Mouse (Mus musculus): ENCODE results near the gene Pdzrn4. TPM values are rescaled to one million over a fixed set of nuclear protein-coding genes. Genes with fewer than 3 reads are reported as not detected.

Gene Pdzrn4
- total and polyA plus RNA-seq, 2 experiments from 2014 or later = 14.6 to 23.0 TPM

DNA sequence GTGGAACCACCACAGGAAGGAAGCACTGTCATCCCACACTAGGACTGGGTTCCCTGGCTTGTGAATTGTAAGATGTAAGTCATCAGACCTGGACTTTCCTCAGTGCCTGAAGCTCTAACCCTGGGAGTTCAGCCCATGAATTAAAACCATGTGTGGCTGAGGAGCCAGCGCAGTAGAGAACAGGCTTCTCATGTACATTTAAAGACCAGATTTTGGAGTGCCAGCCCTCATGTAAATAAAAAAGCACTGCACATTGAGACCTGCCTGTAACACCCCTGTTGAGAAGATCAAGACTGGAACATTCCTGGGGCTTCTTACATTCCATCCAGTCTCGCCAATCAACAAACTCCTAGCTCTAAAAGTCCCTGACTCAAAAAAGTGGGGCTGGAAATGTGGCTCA is 342.0 kb downstream of the Pdzrn4 start:
- no peaks in the 10 kb centered on the region for H3K27me3 ChIP-seq (ENCODE audit: insufficient read depth, low read length)
- DNase-seq (ENCODE audit: low spot score) (no peak), ATAC-seq (ENCODE audit: low FRiP score) (no peak)
- H3K9me3 ChIP-seq (ENCODE audit: low read length) = no peaks in the 10 kb centered on the region
- no peaks in the 10 kb centered on the region for H3K36me3 ChIP-seq (ENCODE audit: insufficient read depth, low read length)
- no peak overlapping the region for H3K4me2 ChIP-seq (ENCODE audit: low read depth, low read length, poor library complexity, severe bottlenecking)
- H3K4me1 ChIP-seq (ENCODE audit: insufficient read depth, low read length) = peaks cover 6% of the 10 kb centered on the region; the same call in 1 of the 2 replicates
- no peak overlapping the region for H3K4me3 ChIP-seq (ENCODE audit: low read depth, low read length)
- no peak overlapping the region for H3K27ac ChIP-seq (ENCODE audit: low read depth, low read length)
- WGBS = 85% methylated on average over 2 of the region's 2 CpGs
- H3K9ac ChIP-seq (replicated peaks; ENCODE audit: low read length, poor library complexity, severe bottlenecking) = no peak overlapping the region
- no peak for TF ChIP-seq CTCF (IDR thresholded peaks at IDR 0.05)

GRCm38 (mm10) chr15:92739887-92740286 is 343.2 kb downstream of the Pdzrn4 start:
- no peaks in the 10 kb centered on the region for H3K27me3 ChIP-seq (ENCODE audit: insufficient read depth, low read length)
- DNase-seq (ENCODE audit: low spot score) (no peak), ATAC-seq (ENCODE audit: low FRiP score) (no peak)
- no peaks in the 10 kb centered on the region for H3K36me3 ChIP-seq (ENCODE audit: insufficient read depth, low read length)
- 87% methylated on average over 4 of the region's 4 CpGs for WGBS
- peaks cover 6% of the 10 kb centered on the region; the same call in 1 of the 2 replicates for H3K4me1 ChIP-seq (ENCODE audit: insufficient read depth, low read length)
- TF ChIP-seq CTCF (IDR thresholded peaks at IDR 0.05) = no peak
- H3K9me3 ChIP-seq (ENCODE audit: low read length) = no peaks in the 10 kb centered on the region
- H3K4me2 ChIP-seq (ENCODE audit: low read depth, low read length, poor library complexity, severe bottlenecking) = no peak overlapping the region
- H3K4me3 ChIP-seq (ENCODE audit: low read depth, low read length) = no peak overlapping the region
- H3K27ac ChIP-seq (ENCODE audit: low read depth, low read length) = no peak overlapping the region
- H3K9ac ChIP-seq (replicated peaks; ENCODE audit: low read length, poor library complexity, severe bottlenecking) = no peak overlapping the region

DNA sequence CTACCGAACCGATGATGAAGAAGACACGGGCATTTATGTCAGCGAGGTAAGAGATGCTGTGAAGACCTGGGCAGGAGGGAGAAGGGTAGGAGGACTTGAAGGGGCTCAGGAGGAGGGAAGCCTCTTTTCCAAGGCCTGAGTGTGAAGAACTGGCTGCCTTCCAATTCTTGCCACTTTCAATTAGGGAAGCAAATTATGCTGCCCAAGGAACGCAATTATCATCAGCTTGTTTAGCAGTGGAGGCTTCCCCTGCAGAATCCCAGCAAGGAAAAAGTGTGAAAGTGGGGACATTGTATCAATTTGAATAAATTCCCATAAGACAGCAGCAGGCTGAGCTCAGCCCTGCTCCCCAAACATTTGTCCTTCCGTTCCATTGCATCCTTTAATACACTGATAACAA is 346.9 kb downstream of the Pdzrn4 start:
- TF ChIP-seq CTCF (IDR thresholded peaks at IDR 0.05) = no peak
- ATAC-seq (ENCODE audit: low FRiP score) = no peak
- no peak overlapping the region for H3K4me3 ChIP-seq (ENCODE audit: low read depth, low read length)
- no peak overlapping the region for H3K4me2 ChIP-seq (ENCODE audit: low read depth, low read length, poor library complexity, severe bottlenecking)
- 28% methylated on average over 6 of the region's 6 CpGs for WGBS
- H3K27ac ChIP-seq (ENCODE audit: low read depth, low read length) = 0 out of 2 replicates have a peak overlapping the region, but pooled peaks have one; percentile 32
- H3K9ac ChIP-seq (replicated peaks; ENCODE audit: low read length, poor library complexity, severe bottlenecking) = no peak overlapping the region
- no peaks in the 10 kb centered on the region for H3K9me3 ChIP-seq (ENCODE audit: low read length)
- peak; percentile 85 for DNase-seq (ENCODE audit: low spot score)
- H3K27me3 ChIP-seq (ENCODE audit: insufficient read depth, low read length) = no peaks in the 10 kb centered on the region
- peaks cover 6% of the 10 kb centered on the region; the same call in 1 of the 2 replicates for H3K4me1 ChIP-seq (ENCODE audit: insufficient read depth, low read length)
- H3K36me3 ChIP-seq (ENCODE audit: insufficient read depth, low read length) = no peaks in the 10 kb centered on the region

GRCm38 (mm10) chr15:92746081-92746480 is 349.4 kb downstream of the Pdzrn4 start:
- H3K27me3 ChIP-seq (ENCODE audit: insufficient read depth, low read length) = no peaks in the 10 kb centered on the region
- ATAC-seq (ENCODE audit: low FRiP score) (no peak), DNase-seq (ENCODE audit: low spot score) (no peak)
- no peaks in the 10 kb centered on the region for H3K36me3 ChIP-seq (ENCODE audit: insufficient read depth, low read length)
- H3K9me3 ChIP-seq (ENCODE audit: low read length) = no peaks in the 10 kb centered on the region
- H3K27ac ChIP-seq (ENCODE audit: low read depth, low read length) = no peak overlapping the region
- TF ChIP-seq CTCF (IDR thresholded peaks at IDR 0.05) = no peak
- H3K9ac ChIP-seq (replicated peaks; ENCODE audit: low read length, poor library complexity, severe bottlenecking) = no peak overlapping the region
- no peak overlapping the region for H3K4me3 ChIP-seq (ENCODE audit: low read depth, low read length)
- H3K4me1 ChIP-seq (ENCODE audit: insufficient read depth, low read length) = peaks cover 4% of the 10 kb centered on the region; the same call in 1 of the 2 replicates
- 88% methylated on average over 7 of the region's 7 CpGs for WGBS
- no peak overlapping the region for H3K4me2 ChIP-seq (ENCODE audit: low read depth, low read length, poor library complexity, severe bottlenecking)

GRCm38 (mm10) chr15:92752167-92752566 is 355.5 kb downstream of the Pdzrn4 start:
- WGBS = 78% methylated on average over 17 of the region's 17 CpGs

DNA sequence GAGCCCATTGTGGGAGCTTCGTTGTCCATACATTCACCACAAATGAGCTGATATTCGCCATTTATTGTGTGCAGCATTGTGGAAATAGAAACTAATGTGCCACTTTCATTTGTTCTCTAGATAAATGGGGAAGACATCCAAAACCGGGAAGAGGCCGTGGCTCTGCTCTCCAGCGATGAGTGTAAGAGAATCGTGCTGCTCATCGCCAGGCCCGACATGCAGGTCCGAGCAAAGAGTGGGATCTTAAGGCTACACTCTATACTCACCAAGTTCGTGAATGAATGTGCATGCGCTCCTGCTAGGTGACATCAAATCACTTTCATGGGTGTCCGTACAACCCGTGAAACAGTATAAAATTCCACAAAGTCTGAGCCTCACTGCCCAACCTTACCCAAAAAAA is 355.9 kb downstream of the Pdzrn4 start:
- Histone ChIP-seq H3K4me3 (ENCODE audit: low read depth, low read length) (no peak overlapping the region), H3K4me1 (ENCODE audit: insufficient read depth, low read length) (0 out of 2 replicates have a peak, but pooled peaks cover 3% of the 10 kb centered on the region), H3K9ac (replicated peaks; ENCODE audit: low read length, poor library complexity, severe bottlenecking) (no peak overlapping the region), H3K27me3 (ENCODE audit: insufficient read depth, low read length) (no peaks in the 10 kb centered on the region), H3K4me2 (ENCODE audit: low read depth, low read length, poor library complexity, severe bottlenecking) (peak overlapping the region; percentile 4), H3K27ac (ENCODE audit: low read depth, low read length) (no peak overlapping the region), H3K36me3 (ENCODE audit: insufficient read depth, low read length) (no peaks in the 10 kb centered on the region), H3K9me3 (ENCODE audit: low read length) (no peaks in the 10 kb centered on the region)
- ATAC-seq (ENCODE audit: low FRiP score) (no peak), DNase-seq (ENCODE audit: low spot score) (no peak)
- TF ChIP-seq CTCF (IDR thresholded peaks at IDR 0.05) = no peak
- WGBS = 87% methylated on average over 13 of the region's 13 CpGs

More at GRCm38 (mm10) chr15:92752167-92752566, 355.5 kb downstream of the Pdzrn4 start:
- no peak for ATAC-seq (ENCODE audit: low FRiP score)
- no peaks in the 10 kb centered on the region for H3K9me3 ChIP-seq (ENCODE audit: low read length)
- H3K4me3 ChIP-seq (ENCODE audit: low read depth, low read length) = 0 out of 2 replicates have a peak overlapping the region, but pooled peaks have one; percentile 6
- H3K4me1 ChIP-seq (ENCODE audit: insufficient read depth, low read length) = 0 out of 2 replicates have a peak, but pooled peaks cover 2% of the 10 kb centered on the region
- no peak overlapping the region for H3K27ac ChIP-seq (ENCODE audit: low read depth, low read length)
- peak; percentile 40 for DNase-seq (ENCODE audit: low spot score)
- H3K36me3 ChIP-seq (ENCODE audit: insufficient read depth, low read length) = no peaks in the 10 kb centered on the region
- peak overlapping the region; percentile 4 for H3K4me2 ChIP-seq (ENCODE audit: low read depth, low read length, poor library complexity, severe bottlenecking)
- H3K9ac ChIP-seq (replicated peaks; ENCODE audit: low read length, poor library complexity, severe bottlenecking) = no peak overlapping the region
- no peak for TF ChIP-seq CTCF (IDR thresholded peaks at IDR 0.05)
- H3K27me3 ChIP-seq (ENCODE audit: insufficient read depth, low read length) = no peaks in the 10 kb centered on the region

All from midbrain, postnatal 0 days (tissue).